Mouse (Mus musculus) thymus, postnatal 36 days (tissue): ENCODE results near the gene Fa2h.

ENCODE experiments used
- DNase-seq, 2 experiments: peaks; one replicate each; pipeline ENCODE4 v3.0.0; 2022; ENCODE audit warnings: mixed read lengths in 2 of 2

Fa2h gene

GRCm38 (mm10) chr8:111393391-111394363 lies at the start of gene Fa2h:
TSS of gene Fa2h (minus strand) at chr8:111393824.
- DNase-seq = peak; percentile 50 to 62

DNA sequence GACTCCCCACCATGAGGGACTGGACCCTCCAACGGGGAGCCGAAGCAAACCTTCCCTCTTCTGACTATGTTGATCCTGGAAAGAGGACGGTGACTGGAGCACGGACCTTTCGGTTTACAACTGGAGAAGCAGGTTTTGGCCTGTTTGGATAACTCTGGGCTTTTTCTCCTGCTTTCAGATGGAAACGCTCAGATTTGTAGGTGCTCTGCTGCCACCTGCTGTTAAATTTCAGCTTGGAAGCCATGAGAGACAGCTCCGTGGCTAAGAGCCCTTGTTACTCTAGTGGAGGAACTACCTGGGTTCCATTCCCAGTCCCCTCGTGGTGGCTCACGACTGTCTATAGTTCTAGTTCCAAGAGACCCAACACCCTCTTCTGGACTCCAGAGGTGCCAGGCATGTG lies 45.6 kb upstream of the Fa2h start:
- peak; percentile 41 to 52 for DNase-seq

GRCm38 (mm10) chr8:111435071-111435828 lies 41.6 kb upstream of the Fa2h start:
- DNase-seq = no peak

GRCm38 (mm10) chr8:111424646-111425045 lies 31.0 kb upstream of the Fa2h start:
- DNase-seq = no peak

- DNase-seq = no peak
Observed at GRCm38 (mm10) chr8:111424181-111424580, 30.6 kb upstream of the Fa2h start.

GRCm38 (mm10) chr8:111422614-111423013 lies 29.0 kb upstream of the Fa2h start:
- no peak for DNase-seq

DNA sequence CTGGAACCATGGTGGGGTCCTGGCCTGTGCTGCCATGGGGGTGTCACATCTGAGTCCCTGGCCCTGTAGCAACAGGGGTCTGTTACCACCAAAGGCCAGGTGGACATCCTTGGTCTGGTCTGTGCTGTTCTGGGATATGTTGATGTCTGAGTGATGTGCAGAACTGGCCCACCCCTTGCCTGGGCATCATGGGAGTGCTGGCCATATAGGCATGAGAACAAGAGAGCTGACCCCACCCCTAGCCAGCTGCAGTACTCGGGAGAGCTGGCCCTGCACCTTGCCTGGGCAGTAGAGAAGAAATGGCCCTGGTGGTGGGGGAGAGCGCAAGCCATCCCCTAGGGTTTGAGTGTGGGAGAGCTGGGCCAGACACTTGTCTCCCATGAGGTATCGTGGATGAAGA lies 25.5 kb upstream of the Fa2h start:
- no peak for DNase-seq

DNA sequence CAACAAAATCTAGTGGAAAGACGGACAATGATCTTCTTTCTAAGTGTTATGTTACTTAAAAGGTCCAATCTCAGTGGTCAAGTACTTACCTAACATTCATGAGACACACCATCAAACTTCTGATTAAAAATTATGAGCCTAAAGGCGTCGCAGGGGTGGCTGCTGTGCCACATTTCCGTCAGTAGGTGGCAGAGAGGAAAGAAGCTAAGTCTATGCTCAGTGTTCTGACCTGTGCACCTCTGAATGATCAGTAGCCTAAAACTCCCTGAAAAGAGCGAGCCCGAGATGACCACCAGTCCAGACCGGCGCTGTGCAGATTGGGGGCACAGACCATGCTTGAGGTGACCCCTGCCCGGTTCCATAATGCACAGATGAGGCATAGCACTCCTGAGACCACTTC lies 25.0 kb upstream of the Fa2h start:
- DNase-seq = peak; percentile 17 to 24

- DNase-seq = no peak
Observed at GRCm38 (mm10) chr8:111417222-111417621, 23.6 kb upstream of the Fa2h start.

DNA sequence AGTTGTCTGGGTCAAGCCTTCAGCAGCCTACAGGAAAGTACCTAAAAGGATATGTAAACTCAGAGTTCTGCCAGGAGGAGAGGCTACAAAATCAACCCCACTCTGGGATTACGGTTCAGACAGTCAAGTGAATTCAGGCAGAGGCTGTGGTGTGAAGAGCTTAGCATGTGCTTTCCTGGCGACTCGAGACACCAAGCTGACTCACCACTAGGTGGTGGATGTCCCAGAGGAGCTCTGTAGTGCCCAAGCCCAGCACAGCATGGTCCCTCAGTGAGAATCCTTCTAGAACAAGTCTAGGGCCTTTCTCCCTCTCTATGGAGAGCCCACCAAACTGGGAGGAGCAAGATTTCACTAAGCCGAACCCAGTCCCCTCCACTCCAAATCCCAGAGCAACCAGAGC lies 9.8 kb upstream of the Fa2h start:
- DNase-seq = peak; percentile 11 to 21

- no peak for DNase-seq
Observed at GRCm38 (mm10) chr8:111391268-111391667, 2.4 kb downstream of the Fa2h start.

- DNase-seq = no peak
Observed at GRCm38 (mm10) chr8:111390837-111391236, 2.8 kb downstream of the Fa2h start.

DNA sequence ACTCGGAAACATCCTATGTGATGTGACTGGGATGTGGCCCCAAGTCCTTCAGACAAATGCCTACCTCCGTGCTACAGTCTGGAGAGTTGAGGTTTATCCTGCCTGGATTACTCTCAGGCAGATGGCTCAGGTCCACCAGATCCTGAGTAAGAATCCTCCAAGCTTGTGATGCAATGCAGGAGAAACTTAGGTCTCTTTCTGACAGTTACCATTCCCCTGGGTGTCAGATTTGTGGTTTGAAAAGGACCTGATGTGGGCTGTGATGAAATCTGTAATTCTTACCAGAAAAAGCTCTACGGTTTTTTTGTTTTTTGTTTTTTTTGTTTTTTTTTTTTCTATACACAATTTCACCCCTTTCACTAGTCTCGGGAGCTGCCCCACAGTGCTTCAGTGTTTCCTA lies 4.0 kb downstream of the Fa2h start:
- no peak for DNase-seq

DNA sequence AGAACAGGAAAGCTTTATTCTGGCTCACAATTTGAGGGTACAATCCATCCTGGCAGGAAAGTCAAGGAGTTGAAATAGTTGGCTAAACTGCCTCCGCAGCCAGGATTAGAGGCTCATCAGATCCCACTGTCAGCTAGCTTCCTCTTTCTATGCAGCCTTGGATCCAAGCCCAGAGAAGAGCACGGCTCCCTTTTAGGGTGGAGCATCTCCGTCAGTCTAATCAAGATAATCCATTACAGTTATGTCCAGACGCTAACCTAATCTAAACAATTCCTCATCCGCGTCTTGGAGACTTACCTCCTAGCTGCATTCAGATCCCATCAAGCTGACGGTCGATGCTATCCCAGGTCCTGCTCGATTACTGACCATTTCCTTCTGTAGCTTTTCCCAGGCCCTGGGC lies 7.7 kb downstream of the Fa2h start:
- DNase-seq = no peak

DNA sequence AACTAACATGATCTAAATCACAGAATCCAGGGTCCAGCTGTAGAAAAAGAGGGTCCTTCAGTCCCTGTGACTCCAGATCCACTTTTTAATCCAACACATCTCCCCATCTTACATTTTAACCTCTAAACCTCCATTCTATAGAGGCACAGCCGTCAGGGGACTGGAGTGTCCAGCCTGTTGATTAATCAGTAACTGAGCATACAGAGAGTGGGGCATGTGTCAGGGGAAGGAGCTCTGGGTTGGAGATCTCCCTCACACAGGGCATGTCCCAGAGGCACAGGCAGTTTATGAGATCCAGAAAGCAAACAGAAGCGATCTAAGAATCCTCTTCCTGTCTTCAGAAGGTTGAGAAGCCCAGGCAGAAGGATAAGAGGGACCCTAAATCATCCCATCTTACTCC lies 9.0 kb downstream of the Fa2h start:
- no peak for DNase-seq

DNA sequence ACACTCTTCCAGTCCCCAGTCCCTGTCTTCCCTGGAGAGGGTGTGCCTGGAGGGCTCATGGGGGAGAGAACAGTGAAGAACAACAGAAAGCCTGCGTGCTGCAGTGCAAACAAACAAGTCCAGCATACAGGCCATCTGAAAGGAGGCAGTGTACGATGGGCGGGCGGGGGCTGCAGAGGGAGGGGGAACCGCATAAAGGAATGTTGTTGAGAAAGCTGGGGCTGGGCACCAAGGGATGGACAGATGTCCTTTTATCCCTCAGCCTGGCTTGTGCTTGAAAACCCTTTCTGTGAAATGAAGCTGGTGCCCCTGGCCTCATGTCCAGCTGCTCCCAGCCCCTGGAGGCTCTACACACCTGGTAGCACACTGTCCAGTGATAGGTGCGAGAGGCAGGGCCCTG lies 18.4 kb downstream of the Fa2h start:
- DNase-seq = no peak

DNA sequence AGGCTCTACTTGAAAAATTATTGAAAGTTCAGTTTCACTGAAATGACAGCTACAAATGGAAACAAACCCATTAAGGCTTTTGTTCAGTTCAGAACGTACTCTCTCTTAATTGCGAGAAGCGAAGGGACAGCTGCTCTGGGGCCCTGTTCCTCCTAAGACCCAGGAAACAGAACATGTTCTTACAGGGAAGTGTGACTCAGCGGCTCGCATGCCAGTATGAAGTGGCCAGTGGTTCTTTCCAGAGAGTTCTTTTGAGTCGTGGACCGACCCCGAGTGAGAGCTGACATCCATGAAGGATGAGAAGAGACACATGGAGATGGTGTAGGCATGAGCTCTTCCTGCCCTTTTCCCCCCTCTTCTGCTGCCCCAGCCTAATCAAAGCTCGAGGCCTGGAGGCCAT lies 23.9 kb downstream of the Fa2h start:
- DNase-seq = no peak

DNA sequence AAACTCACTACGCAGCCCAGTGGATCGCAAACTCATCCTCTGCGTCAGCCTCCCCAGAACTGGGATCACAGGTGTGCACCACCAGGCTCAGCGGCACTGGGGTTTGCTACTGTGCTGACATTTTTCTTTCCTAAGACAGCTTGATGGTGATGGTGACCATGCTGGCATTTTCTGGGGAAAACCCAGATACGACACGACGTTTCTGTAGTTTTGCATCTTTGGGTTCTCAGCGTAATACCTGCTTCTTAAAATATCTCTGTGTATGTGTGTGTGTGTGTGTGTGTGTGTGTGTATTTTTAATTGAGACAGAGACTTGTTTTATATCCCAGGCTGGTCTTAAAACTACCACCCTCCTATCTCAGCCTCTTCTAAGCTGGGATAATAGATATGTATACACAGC lies 26.3 kb downstream of the Fa2h start:
- no peak for DNase-seq

DNA sequence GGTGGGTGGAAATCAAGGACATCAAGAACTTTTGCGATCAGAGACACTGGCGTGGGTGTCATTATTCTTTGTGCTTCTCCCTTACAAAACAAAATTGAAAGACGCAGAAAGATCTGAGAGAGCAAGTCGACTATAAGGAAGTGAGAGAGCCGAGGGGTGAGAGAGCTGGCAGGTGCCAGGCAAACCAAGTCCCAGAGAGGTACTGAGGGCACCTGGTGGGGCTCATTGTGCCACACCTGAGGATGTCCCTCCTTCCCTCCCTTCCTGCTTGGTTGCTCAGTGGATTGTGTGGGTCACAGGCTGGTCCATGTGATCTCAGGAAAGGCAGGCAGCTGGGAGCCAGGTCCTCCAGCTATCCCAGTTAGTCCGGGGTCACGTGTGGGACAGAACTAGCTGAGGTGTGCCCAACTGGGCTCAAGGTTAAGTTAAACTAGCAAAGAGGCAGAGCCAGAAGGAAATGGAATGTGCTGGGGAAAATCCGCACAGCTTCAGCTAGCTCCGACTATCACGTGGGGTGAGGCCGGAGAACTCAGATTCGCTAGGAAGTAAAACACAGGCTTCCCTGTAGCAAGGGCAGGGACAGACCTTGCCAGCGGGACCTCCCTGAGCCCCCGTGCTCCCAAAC lies 26.9 kb downstream of the Fa2h start:
- DNase-seq = no peak

DNA sequence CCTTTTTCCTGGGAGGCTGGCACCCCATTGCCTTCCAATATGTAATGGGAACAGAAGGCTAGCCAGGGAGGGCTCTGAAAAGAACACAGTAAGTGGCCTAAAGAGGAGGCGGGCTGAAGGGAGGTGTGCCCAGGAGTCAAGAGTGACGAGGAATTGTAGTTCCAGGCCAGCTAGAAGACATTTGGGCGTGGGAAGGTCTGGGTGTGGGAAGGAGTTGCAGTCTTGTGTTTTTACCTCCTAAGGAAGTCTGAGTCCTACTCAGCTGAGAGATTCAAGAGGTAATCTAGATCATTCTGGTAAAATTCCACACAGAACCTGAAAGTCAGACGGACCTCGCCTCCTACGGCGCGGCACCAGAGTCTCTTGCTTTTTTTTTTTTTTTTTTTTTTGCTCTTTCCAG lies 30.1 kb downstream of the Fa2h start:
- DNase-seq = no peak

DNA sequence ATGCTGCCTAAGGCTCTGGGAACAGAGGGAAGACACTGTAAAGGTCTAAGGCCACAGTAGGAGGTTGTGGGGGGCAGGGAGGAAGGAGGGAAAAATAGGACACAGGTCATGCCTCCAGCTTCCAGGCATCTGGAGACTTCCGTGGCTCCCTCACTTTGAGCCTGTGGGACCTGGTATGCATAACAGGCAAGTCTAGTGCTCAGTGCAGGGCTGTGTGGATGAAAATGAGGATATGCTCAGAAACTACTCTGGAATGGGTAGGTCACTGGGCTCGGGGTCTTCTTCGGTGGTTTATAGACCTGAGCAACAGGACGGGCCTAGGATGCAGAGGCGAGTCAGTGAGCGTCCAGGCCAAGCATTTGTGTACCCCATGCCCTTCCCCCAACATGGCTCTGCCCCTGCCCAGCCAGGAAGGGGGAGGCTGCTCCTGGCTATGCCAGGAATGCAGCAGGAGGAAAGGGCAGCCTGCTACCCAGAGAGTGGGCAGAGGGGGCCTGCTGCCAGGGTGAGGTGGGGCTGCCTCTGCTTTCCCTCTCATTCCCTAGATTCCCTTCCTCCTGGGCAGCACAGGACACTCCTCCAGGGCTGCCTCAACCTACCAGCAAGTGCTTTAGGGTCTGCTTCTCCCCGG lies 32.9 kb downstream of the Fa2h start:
- no peak for DNase-seq

GRCm38 (mm10) chr8:111359936-111360335 lies 33.7 kb downstream of the Fa2h start:
- no peak for DNase-seq

- DNase-seq = no peak
Observed at GRCm38 (mm10) chr8:111358905-111359304, 34.7 kb downstream of the Fa2h start.
